Mouse (Mus musculus) ovary, postnatal 14 days (tissue): ENCODE results near the gene Ccdc189.
"Not testable (repeated sequence)": the region's sequence is repeated elsewhere in the genome, so short reads cannot be mapped to it uniquely, and the experiment has no call there.

Source experiments
- DNase-seq: peaks from one replicate; pipeline ENCODE4 v3.0.0; 2022; ENCODE audit warnings: low spot score

Ccdc189 gene

DNA sequence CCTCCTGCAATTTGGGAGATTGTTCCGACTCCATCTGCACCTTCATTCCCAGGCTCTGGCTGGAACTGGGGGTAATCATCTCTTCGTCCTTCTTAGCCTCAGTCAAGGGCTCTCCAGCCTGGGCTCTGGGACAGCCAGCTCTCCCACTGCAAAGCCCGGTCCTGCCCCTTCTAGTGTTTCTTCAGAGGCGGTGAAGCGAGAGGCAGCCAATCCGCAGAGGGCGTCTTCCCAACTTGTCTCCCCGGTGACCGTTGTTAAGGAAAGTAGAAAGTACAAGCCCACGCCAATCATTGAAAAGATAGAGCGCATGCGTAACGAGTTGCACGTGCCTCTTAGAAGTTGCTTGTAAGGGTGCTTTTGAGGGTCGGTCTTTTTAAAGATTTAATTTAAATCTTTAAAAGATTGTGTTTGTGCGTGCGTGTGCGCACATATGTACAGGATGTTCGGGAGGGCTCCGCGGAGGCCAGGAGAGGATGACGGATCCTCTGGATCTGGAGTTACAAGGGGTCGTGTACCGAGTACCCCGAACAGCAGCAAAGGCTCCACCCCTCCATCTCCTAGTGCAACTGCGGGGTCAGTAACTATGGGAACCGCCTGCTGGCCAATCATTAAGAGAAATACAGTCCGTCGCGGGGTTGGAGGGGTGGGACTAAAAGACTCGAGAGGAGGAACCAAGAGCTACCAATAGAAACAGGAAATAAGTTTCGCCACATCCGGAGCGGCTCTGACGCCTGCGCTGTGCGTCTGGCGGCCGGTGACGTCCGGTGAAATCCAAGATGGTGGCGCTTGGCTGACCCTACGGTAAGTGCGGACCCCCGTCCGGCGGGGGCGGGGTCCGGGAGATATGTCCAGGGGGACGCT, at the start of gene Ccdc189, which contains the start of gene Rnf40:
Ccdc189 (minus strand) TSS at position 585 of the 861 bp plus-strand sequence.
Rnf40 (plus strand) TSS at position 757 of the 861 bp plus-strand sequence.
- DNase-seq = peak; percentile 84

GRCm38 (mm10) chr7:127636963-127637362, 48.6 kb upstream of the Ccdc189 start:
- DNase-seq = peak; percentile 73

DNA sequence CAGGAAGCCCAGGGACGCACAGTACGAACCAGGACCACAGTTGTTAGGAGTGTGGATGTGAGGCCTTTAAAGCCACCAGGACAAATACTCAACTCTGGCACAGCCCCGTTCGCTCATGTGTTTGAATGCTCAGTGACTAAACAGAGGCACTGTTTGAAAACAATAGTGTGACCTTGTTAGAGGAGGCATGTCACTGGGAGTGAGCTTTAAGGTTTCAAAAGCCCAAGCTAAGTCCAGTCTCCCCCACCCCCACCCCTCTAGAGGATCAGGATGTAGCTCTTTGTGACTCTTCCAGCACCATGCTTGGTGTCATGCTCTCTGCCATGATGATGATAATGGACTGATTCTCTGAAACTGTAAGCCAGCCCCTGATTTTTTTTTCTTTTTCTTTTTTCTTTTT, 43.0 kb upstream of the Ccdc189 start:
- DNase-seq = no peak

GRCm38 (mm10) chr7:127628646-127629045, 40.3 kb upstream of the Ccdc189 start:
- no peak for DNase-seq

DNA sequence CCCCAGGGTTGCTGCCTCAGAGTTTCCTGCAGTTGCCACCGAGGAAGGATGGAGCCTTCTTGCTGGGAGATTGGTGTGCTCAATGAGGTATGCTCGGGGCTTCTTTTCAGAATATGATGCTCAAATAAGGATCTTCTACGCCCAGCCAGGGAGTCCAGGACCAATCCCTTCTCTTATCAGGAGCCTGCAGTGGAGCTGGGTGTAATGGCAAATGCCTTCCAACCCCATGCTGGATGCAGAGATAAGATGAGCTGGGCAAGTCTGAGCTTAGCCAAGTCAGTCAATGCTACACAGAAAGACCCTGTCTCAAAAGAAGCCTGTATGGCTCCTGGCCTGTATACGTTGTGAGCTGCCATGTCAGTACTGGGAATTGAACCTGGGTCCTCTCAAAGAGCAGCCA, 38.1 kb upstream of the Ccdc189 start:
- no peak for DNase-seq

DNA sequence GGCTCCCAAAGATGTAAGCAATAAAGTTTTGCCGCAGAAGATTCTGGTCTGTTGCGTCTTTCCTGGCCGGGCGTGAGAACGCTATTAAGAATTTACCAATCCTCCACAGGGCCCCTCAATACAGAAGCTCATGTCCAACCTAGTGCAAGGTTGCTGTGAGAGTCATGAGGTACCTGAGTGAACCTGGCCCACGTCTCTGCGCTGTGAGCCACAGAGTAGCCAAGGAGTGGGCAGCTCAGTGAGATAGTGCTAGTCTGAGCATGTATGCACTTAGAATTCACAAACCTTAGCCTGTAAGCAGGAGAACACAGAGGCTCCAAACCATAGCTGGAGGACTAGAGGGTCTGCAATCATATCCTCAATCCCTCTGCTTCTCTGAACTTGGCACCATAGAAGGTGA, 37.6 kb upstream of the Ccdc189 start:
- no peak for DNase-seq

GRCm38 (mm10) chr7:127618402-127618801, 30.0 kb upstream of the Ccdc189 start:
- DNase-seq = not testable (repeated sequence)

DNA sequence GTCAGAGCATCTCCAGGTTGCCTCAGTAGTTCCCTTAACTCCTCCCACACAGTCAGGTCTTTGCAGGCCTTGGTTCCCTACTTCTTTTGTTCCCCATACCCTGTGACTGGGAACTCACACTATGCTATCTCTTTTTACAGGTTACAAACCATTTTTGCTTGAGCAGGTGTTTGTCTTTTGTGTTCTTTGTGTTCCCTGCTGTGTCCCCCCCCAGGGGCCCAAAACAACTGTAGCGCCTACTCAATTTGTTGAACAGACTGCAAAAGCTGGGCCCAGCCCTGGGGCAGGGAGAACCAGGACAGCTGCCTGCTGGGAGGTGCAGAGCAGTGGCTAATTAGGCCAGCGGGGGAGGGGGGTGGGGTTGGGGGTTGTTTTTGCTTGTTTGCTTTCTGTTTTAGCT, 29.6 kb upstream of the Ccdc189 start:
- no peak for DNase-seq

- DNase-seq = no peak
Observed at GRCm38 (mm10) chr7:127616881-127617280, 28.5 kb upstream of the Ccdc189 start.

DNA sequence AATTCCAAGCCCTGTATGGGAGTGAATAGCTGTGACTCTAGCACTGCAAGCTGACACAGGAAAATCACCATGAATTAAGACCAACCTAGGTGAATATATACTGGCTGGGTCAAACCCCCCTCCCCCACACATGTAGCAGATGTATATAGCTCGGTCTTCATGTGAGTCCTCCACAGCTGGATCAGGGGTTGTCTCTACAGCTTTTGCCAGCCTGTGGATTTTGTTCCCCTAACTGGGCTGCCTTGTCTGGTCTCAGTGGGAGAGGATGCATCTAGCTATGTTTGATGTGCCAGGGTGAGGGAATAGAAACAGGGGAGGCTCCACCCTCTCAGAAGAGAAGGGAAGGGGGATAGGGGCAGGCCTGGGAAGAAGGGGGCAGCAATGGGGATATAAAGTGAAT, 27.9 kb upstream of the Ccdc189 start:
- no peak for DNase-seq

- DNase-seq = peak; percentile 76
Observed at GRCm38 (mm10) chr7:127614891-127615843, 26.8 kb upstream of the Ccdc189 start, which contains the start of gene Zfp629. Gene Zfp629, minus strand, starts transcription at chr7:127615797.

DNA sequence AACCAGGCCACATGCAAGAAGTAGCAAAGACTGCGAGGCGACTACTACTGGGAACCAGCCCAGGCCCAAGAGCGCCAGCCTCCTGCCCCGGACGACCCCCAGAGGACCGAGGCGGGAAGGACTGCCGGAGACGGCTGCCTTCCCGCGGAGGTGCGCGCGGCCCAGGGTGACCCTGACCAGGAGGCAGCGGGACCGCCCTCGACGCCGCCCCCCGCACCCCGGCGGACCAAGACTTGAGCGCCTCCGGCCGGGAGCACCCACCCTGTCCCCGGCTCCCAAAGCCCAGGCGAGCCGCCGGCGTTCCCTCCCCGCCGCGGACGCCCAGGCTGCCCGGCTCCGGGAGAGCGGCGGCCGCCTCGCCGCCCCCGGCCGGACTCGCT, 26.1 kb upstream of the Ccdc189 start:
- peak; percentile 44 for DNase-seq

DNA sequence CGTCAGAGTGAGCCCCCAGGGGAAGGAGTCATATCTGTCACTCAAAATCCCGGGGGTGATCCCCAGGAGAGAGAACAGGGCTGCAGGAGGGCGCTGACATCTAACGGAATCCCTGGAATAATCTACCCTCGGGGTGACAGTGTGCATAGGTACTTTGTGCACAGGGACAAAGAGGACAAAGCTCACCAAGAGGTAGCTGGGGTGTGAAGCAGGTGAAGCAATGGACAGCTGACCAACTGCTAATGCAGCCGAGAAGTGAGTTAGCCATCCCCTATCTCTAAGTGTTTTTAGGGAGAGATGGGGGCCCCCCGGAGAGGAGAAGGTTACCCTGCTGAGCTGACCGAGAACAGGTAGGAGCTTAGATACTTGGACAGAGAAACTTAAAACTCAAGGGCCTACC, 25.7 kb upstream of the Ccdc189 start:
- DNase-seq = no peak

- DNase-seq = no peak
Observed at GRCm38 (mm10) chr7:127613501-127613900, 25.1 kb upstream of the Ccdc189 start.

DNA sequence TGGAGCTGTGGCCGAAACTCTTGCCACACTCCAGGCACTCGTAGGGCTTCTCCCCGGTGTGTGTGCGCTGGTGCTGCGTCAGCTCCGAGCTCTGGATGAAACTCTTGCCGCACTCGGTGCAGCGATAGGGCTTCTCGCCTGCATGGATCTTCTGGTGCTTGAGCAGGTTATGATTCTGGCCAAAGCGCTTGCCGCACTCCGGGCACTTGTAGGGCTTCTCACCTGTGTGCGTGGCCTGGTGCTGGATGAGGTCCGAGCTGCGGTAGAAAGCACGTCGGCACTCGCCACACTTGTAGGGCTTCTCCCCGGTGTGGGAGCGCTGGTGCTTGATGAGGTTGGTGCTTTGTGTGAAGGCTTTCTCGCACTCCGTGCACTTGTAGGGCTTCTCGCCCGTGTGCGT, 23.2 kb upstream of the Ccdc189 start:
- DNase-seq = no peak

DNA sequence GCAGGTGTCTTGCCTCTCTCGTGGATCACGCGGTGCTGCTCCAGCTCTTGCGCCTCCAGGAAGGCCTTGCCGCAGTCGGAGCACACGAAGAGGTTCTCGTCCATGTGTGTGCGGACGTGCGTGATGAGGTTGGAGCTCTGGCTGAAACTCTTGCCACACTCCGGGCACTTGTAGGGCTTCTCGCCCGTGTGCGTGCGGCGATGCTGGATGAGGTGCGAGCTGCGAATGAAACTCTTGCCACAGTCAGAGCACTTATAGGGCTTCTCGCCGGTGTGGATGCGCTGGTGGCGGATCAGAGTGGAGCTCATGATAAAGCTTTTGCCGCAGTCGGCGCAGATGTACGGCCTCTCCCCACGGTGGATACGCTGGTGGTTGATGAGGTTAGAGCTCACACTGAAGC, 22.6 kb upstream of the Ccdc189 start:
- DNase-seq = no peak

DNA sequence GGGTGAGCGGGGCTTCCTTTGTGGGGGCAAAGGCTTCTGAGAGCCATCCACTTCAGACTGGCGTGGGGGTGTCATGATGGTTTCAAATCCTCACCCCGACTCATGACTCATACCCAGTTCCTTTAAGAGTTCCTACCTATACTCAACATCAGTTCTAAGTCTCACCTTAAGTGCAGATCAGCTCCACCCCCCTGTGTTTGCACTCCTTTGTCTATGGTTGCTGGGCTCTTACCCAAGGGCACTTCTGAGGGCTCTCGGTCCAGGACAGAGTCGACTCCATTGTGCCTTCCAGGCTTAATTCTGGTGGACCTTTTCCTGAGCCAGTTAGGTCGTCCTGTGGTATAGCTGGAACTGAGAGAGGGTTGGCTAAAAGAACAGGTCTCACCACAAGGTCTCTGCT, 18.8 kb upstream of the Ccdc189 start:
- no peak for DNase-seq

- no peak for DNase-seq
Observed at GRCm38 (mm10) chr7:127604256-127604655, 15.9 kb upstream of the Ccdc189 start.

- DNase-seq = no peak
Observed at GRCm38 (mm10) chr7:127602903-127603302, 14.5 kb upstream of the Ccdc189 start.

GRCm38 (mm10) chr7:127601735-127602134, 13.3 kb upstream of the Ccdc189 start:
- DNase-seq = no peak

- DNase-seq = no peak
Observed at GRCm38 (mm10) chr7:127600612-127601011, 12.2 kb upstream of the Ccdc189 start.

DNA sequence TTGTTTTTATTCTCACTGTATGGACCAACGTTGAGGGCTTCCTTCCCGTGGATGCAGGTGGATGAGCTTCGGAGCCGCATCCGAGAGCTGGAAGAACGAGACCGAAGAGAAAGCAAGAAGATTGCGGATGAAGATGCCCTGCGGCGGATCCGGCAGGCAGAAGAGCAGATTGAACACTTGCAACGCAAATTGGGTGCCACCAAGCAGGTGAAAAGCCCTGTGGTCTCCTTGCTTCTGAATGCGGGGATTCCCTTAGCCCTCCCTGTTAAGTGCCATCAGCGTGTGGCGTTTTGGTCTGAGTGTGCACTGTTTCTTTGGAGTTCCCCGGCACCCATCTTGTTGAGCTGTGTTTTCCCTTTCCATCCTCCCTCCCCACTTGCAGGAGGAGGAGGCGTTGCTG, 8.4 kb upstream of the Ccdc189 start:
- no peak for DNase-seq

DNA sequence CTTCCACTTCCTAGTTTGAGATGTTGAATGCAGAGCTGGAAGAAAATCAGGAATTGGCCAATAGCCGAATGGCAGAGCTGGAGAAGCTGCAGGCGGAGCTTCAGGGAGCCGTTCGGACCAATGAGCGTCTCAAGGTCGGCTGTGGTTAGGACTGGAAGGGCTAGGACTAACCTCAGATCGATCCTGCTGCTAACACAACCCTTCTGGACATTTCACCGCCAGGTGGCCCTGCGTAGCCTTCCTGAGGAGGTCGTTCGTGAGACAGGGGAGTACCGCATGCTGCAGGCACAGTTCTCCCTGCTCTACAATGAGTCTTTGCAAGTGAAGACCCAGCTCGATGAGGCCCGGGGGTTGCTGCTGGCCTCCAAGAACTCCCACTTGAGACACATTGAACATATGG, 4.2 kb upstream of the Ccdc189 start:
- DNase-seq = no peak
